In the genomic region with DNA sequence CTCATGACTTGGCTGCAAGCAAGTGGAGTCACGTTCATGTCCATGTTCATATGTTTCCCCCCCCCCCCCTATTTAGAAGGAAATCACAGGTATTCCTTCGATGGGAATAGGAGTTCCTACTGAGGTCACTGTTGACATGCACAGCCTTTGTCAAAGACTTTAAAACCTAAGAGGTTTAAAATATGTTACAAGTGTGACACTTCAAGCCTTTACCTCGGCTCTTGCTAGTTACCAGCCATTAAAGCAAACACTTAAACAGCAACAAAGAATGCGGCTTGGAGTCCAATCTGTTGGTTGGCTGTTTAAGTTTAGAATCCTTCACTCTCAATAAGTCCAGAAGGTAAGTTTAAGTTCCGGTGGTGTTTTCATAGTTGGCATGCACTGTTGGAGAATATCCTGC, we compare ENCODE assay signal across 14 mouse cellular contexts.
"Had no signal": no experiment of that assay in that cellular context is flagged by ENCODE, and none has a peak within 500 bp of the region (broad histone marks: within the 10 kb centered on the region; RNA-seq: fewer than 3 reads in every experiment).

No protein-coding gene starts in this region.

- H3K4me3 ChIP-seq: kidney, embryonic 15.5 days; limb, embryonic 13.5 days; midbrain, embryonic 12.5 days; myocyte; neural tube, embryonic 15.5 days had no signal

- H3K27me3 ChIP-seq: kidney, embryonic 15.5 days; limb, embryonic 13.5 days; midbrain, embryonic 12.5 days; neural tube, embryonic 15.5 days had no signal

- H3K4me2 ChIP-seq: kidney, embryonic 15.5 days; limb, embryonic 13.5 days; midbrain, embryonic 12.5 days; neural tube, embryonic 15.5 days had no signal

- ATAC-seq: intestine, embryonic 16.5 days had no signal

- H3K9ac ChIP-seq: kidney, embryonic 15.5 days; limb, embryonic 13.5 days; liver, embryonic 14.5 days; midbrain, embryonic 12.5 days; neural tube, embryonic 15.5 days had no signal

- H3K27ac ChIP-seq: kidney, embryonic 15.5 days; limb, embryonic 13.5 days; liver, embryonic 14.5 days; neural tube, embryonic 15.5 days; stomach, postnatal 0 days had no signal

- H3K9me3 ChIP-seq: midbrain, embryonic 12.5 days; neural tube, embryonic 15.5 days had no signal

- DNase-seq: kidney, adult 2 months; kidney, postnatal 14 days; left cerebral cortex, postnatal 4 days; right cerebral cortex, adult 18-20 months; thymus, adult 18-20 months; thymus, postnatal 14 days had no signal
